Mouse (Mus musculus): ENCODE data around the gene Tcea3. TPM values are rescaled to one million over a fixed set of nuclear protein-coding genes. Genes with fewer than 3 reads are reported as not detected.

Tcea3 gene
- polyA plus RNA-seq, 1 experiment from 2014 or later: 19.2 TPM

DNA sequence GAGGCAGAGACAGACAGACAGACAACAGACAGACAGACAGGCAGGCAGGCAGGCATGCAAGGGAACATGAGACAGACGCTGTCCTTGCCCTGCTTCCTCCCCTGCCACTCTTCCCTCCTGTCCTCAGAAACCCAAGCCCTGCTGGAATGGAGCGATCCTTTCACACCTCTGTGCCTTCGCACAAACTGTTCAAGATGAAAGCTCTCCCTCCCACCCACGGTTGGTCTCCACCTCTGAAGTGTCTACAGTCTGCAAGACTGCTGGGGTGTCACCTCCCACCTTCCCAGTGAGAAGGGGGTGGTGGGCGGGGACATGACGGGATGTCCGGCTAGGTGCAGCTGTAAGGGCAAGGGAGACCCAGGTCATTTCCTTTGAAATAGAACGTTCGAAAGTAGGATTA, 34.1 kb downstream of the Tcea3 start:
- no peak overlapping the region for H3K4me2 ChIP-seq
- H3K36me3 ChIP-seq (replicated peaks): no peaks in the 10 kb centered on the region
- 63% methylated on average over 9 of the region's 9 CpGs for WGBS (ENCODE audit: insufficient replicate concordance)
- H3K4me3 ChIP-seq (replicated peaks): no peak overlapping the region
- H3K9me3 ChIP-seq (replicated peaks): no peaks in the 10 kb centered on the region
- H3K4me1 ChIP-seq (replicated peaks): peaks cover 16% of the 10 kb centered on the region
- no peak overlapping the region for H3K27ac ChIP-seq (replicated peaks)
- H3K27me3 ChIP-seq: peaks cover 15% of the 10 kb centered on the region
- no peak for ATAC-seq (ENCODE audit: insufficient read depth)
- H3K9ac ChIP-seq: no peak overlapping the region

DNA sequence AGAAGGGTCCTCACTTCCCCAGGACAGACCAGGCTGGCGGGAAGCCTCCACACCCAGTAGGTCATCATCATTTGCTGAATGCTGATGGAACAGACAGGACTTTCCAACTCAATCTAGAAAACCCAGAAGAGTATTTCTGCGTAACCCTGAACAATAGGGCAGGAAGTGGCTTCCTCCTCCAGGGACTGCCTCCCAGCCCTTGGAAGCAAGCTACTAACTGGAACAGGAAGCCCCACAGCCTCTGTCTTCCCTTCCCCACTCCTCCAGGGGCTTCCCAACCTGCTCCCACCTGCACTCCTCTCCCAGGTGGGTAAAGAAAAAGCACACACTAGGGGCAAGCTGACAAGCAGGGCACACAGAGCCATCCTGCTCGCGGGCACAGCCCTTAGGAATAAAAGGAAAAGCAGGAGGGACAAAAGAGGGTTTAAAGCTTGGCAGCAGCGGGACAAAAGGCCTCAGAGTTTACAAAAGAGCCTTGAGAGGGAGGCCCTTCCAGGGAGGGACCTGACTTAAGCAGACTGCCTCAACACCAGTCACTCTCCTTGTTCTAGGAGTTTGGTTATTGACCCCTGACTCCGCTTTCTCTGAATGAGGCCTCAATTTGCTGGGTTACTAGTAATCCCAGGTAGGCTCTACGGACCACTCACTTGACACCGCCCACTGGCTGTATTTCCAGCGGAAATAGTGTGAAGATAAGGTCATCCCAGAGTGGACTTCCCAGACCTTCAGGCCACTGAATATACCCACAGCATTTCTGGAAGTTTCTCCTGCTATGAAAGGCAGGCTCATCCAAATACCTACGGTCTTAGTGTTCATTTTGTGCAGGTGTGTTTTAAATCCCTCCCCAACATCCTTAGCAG, 35.3 kb downstream of the Tcea3 start:
- H3K27me3 ChIP-seq: peaks cover 10% of the 10 kb centered on the region
- 46% methylated on average over 10 of the region's 10 CpGs for WGBS (ENCODE audit: insufficient replicate concordance)
- H3K9ac ChIP-seq: no peak overlapping the region
- H3K27ac ChIP-seq (replicated peaks): no peak overlapping the region
- H3K4me3 ChIP-seq (replicated peaks): no peak overlapping the region
- no peaks in the 10 kb centered on the region for H3K9me3 ChIP-seq (replicated peaks)
- peaks cover 5% of the 10 kb centered on the region; the same call in 1 of the 2 replicates for H3K36me3 ChIP-seq (replicated peaks)
- no peak overlapping the region for H3K4me2 ChIP-seq
- no peak for ATAC-seq (ENCODE audit: insufficient read depth)
- peaks cover 24% of the 10 kb centered on the region for H3K4me1 ChIP-seq (replicated peaks)

DNA sequence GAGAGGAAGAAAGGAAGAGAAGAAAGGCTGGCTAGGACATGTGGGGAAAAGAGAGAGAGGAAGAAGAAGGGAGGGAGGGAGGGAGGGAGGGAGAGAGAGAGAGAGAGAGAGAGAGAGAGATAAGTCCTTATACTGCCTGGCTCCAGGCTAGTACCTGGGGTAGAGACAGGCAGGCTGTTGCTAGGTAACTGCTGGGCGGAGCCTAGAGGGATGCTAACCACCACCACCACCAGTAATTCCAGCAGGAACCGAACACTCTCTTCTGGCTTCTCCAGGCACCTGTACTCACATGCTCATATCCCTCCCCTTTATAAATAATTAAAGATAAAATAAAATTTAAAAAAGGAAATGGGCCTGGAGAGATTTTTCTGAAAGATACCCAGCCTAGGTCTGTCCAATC, 36.3 kb downstream of the Tcea3 start:
- WGBS (ENCODE audit: insufficient replicate concordance): 42% methylated on average over 2 of the region's 2 CpGs

DNA sequence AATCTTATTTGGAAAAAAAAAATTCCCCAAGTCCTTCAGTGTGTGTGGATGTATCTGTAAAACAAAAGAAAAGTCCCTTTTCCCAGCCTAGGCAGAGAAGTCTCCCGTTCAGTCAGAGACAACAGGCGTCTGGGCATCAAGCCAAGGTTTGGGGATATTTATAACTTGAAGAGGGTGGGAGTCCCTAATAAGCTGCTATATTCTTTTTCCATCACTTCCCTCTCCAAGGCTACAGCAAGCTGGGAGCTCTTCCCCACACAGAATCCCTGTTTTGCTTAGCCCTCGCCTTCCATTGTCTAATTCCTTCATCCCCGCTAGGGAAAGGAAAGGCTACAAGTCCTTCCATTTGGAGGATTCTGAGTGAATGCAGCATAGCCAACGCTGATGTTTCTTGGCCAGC, 36.9 kb downstream of the Tcea3 start, which contains the start of gene Zfp46:
Gene Zfp46 (plus strand): TSS at position 229 of the 400 bp plus-strand sequence.
- Histone ChIP-seq H3K27ac (replicated peaks) (peak within 1 kb of the TSS; percentile 86), H3K27me3 (peaks cover 5% of the 10 kb centered on the region; the same call in 1 of the 2 replicates), H3K4me2 (peak within 1 kb of the TSS; percentile 87), H3K9me3 (replicated peaks) (no peaks in the 10 kb centered on the region), H3K4me3 (replicated peaks) (peak within 1 kb of the TSS; percentile 69), H3K4me1 (replicated peaks) (peaks cover 24% of the 10 kb centered on the region), H3K9ac (peak within 1 kb of the TSS; percentile 56), H3K36me3 (replicated peaks) (peaks cover 20% of the 10 kb centered on the region)
- 56% methylated on average over 5 of the region's 5 CpGs for WGBS (ENCODE audit: insufficient replicate concordance)
- ATAC-seq (ENCODE audit: insufficient read depth): no peak

More for the DNA sequence above, 36.3 kb downstream of the Tcea3 start:
- Histone ChIP-seq H3K4me3 (replicated peaks) (no peak overlapping the region), H3K9me3 (replicated peaks) (no peaks in the 10 kb centered on the region), H3K27ac (replicated peaks) (no peak overlapping the region), H3K27me3 (peaks cover 10% of the 10 kb centered on the region), H3K4me2 (no peak overlapping the region), H3K9ac (no peak overlapping the region), H3K36me3 (replicated peaks) (peaks cover 13% of the 10 kb centered on the region), H3K4me1 (replicated peaks) (peaks cover 24% of the 10 kb centered on the region)
- no peak for ATAC-seq (ENCODE audit: insufficient read depth)

DNA sequence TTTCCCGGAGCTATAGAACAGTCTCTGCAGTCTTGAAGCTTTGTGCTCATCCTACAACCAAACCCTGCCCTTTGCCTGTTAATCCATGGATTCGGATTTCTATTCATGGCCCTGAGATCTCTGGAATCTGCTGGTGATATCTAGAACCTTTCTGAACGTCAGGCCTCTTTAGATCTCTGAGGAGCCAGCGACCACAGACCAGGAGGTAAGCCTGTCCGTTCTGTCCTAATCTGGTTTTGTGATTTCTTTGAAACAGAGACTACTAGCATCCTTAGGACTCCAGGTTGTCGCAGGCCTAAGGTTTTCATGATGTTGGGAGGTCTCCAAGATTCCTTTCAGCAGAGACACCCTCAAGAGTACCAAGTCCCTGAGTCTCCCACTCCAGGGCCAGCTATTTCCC, 37.4 kb downstream of the Tcea3 start:
- Histone ChIP-seq H3K36me3 (replicated peaks) (peaks cover 24% of the 10 kb centered on the region), H3K4me3 (replicated peaks) (peak overlapping the region; percentile 69), H3K4me1 (replicated peaks) (peaks cover 24% of the 10 kb centered on the region), H3K27ac (replicated peaks) (peak overlapping the region; percentile 86), H3K9ac (peak overlapping the region; percentile 56), H3K27me3 (peaks cover 4% of the 10 kb centered on the region; the same call in 1 of the 2 replicates), H3K4me2 (peak overlapping the region; percentile 87), H3K9me3 (replicated peaks) (no peaks in the 10 kb centered on the region)
- WGBS (ENCODE audit: insufficient replicate concordance): 37% methylated on average over 6 of the region's 6 CpGs
- ATAC-seq (ENCODE audit: insufficient read depth): no peak

DNA sequence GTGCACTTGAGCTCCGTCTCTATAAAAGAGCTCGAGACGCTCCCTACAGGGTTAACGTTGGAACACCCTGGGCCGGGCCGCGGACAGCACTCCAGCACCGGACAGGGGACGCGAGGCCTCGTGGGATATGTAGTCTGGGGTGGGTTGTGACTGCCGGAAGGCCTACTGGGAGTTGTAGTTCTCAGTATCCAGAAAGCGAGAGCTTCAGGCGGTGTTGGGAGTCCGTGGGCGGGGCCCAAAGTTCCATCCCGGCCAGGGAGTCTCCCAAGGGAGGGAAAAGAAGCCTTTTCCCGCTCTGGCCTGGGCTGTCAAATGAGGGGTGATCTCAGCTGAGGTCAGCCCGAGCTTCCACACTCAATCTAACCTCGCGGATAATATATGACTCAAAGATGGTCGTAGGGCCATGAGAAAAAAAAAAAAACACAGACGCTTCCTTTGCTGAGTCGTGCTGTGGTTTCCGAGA, 37.9 kb downstream of the Tcea3 start:
- Histone ChIP-seq H3K4me1 (replicated peaks) (peaks cover 24% of the 10 kb centered on the region), H3K4me2 (peak overlapping the region; percentile 87), H3K27ac (replicated peaks) (peak overlapping the region; percentile 86), H3K36me3 (replicated peaks) (peaks cover 29% of the 10 kb centered on the region), H3K4me3 (replicated peaks) (peak overlapping the region; percentile 69), H3K9me3 (replicated peaks) (no peaks in the 10 kb centered on the region), H3K27me3 (peaks cover 4% of the 10 kb centered on the region; the same call in 1 of the 2 replicates), H3K9ac (peak overlapping the region; percentile 56)
- ATAC-seq (ENCODE audit: insufficient read depth): peak; percentile 91
- WGBS (ENCODE audit: insufficient replicate concordance): under 1% methylated on average over 25 of the region's 25 CpGs

DNA sequence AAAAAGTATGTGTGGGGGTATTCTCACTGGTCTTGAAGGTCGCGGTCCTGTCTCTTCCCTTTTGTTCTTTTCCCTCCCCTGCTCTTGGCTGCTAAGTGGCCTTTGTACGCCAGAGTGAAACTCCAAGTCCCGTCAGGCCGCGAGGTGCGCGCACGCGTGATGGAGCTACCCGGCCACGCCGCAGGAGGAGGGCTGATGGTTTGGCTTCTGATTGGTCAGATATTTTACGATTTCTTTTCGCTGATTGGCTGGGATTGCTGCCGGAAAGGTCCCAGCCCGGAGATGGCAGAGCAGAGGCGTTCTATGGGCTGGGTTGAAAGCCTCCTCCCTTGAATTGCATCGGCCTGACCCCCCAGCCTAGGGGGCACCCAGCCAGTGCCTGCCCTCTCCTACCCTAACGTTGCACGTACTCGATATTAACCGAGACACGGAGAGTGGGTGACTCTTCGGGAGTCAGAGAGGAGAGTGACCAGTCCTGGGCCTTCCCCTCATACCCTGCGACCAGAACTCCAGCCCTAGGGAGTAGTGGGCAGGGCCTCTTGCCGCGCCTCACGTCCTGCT, 38.4 kb downstream of the Tcea3 start:
- 0% methylated on average over 29 of the region's 29 CpGs for whole genome bisulfite sequencing (ENCODE audit: insufficient replicate concordance)
- peaks cover 34% of the 10 kb centered on the region for H3K36me3 ChIP-seq (replicated peaks)
- H3K9ac ChIP-seq: peak overlapping the region; percentile 67
- H3K9me3 ChIP-seq (replicated peaks): no peaks in the 10 kb centered on the region
- H3K4me2 ChIP-seq: peak overlapping the region; percentile 87
- H3K4me1 ChIP-seq (replicated peaks): peaks cover 24% of the 10 kb centered on the region
- ATAC-seq (ENCODE audit: insufficient read depth): peak; percentile 90
- peak overlapping the region; percentile 86 for H3K27ac ChIP-seq (replicated peaks)
- peak overlapping the region; percentile 69 for H3K4me3 ChIP-seq (replicated peaks)
- H3K27me3 ChIP-seq: peaks cover 4% of the 10 kb centered on the region; the same call in 1 of the 2 replicates

DNA sequence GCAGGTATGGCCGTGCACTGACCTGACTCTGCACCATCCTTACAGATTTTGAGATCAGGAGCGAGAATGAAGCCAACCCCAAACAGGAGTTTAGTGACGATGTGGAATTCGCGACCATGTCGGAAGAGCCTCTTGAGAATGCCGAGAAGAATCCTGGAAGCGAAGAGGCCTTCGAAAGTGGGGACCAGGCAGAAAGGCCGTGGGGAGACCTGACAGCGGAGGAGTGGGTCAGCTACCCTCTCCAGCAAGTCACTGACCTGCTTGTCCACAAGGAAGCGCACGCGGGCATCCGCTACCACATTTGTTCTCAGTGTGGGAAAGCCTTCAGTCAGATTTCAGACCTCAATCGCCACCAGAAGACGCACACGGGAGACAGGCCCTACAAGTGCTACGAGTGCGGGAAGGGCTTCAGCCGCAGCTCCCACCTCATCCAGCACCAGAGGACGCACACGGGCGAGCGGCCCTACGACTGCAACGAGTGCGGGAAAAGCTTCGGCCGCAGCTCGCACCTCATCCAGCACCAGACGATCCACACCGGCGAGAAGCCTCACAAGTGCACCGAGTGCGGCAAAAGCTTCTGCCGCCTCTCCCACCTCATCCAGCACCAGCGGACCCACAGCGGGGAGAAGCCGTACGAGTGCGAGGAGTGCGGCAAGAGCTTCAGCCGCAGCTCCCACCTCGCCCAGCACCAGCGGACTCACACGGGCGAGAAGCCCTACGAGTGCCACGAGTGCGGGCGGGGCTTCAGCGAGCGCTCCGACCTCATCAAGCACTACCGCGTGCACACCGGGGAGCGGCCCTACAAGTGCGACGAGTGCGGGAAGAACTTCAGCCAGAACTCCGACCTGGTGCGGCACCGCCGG, 42.6 kb downstream of the Tcea3 start:
- no peak overlapping the region for H3K9ac ChIP-seq
- no peak for ATAC-seq (ENCODE audit: insufficient read depth)
- H3K36me3 ChIP-seq (replicated peaks): peaks cover 58% of the 10 kb centered on the region
- no peaks in the 10 kb centered on the region; the same call in 1 of the 2 replicates for H3K27me3 ChIP-seq
- H3K27ac ChIP-seq (replicated peaks): no peak overlapping the region
- WGBS (ENCODE audit: insufficient replicate concordance): 87% methylated on average over 66 of the region's 66 CpGs
- peaks cover 13% of the 10 kb centered on the region for H3K4me1 ChIP-seq (replicated peaks)
- H3K9me3 ChIP-seq (replicated peaks): no peaks in the 10 kb centered on the region
- H3K4me2 ChIP-seq: no peak overlapping the region
- H3K4me3 ChIP-seq (replicated peaks): no peak overlapping the region

DNA sequence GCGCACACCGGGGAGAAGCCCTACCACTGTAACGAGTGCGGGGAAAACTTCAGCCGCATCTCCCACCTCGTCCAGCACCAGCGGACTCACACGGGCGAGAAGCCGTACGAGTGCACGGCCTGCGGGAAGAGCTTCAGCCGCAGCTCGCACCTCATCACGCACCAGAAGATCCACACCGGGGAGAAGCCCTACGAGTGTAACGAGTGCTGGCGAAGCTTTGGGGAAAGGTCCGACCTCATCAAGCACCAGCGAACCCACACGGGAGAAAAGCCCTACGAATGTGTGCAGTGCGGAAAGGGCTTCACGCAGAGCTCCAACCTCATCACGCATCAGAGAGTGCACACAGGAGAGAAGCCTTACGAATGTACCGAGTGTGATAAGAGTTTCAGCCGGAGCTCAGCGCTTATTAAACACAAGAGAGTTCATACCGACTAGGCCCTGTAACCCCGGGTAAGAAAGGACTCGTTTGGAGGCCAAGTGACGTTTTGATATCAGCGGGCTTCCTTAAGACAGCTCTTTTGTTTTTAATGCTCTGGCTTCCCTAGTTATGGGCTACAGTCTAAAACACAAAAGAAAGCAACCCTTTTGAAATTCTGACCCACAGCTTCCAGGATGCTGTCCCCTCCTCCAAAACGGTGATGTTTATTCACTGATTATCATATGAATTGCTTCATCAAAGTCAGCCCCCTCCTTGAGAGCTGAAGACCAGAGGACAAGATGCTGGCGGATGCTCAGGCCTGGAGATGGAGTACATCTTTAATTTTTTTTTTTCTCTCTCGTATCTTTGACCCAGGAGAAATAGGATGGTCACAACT, 43.5 kb downstream of the Tcea3 start:
- Histone ChIP-seq H3K4me1 (replicated peaks) (peaks cover 13% of the 10 kb centered on the region), H3K4me2 (no peak overlapping the region), H3K36me3 (replicated peaks) (peaks cover 58% of the 10 kb centered on the region), H3K27me3 (no peaks in the 10 kb centered on the region; the same call in 1 of the 2 replicates), H3K9me3 (replicated peaks) (no peaks in the 10 kb centered on the region), H3K27ac (replicated peaks) (no peak overlapping the region), H3K9ac (no peak overlapping the region), H3K4me3 (replicated peaks) (no peak overlapping the region)
- no peak for ATAC-seq (ENCODE audit: insufficient read depth)
- WGBS (ENCODE audit: insufficient replicate concordance): 85% methylated on average over 39 of the region's 39 CpGs

DNA sequence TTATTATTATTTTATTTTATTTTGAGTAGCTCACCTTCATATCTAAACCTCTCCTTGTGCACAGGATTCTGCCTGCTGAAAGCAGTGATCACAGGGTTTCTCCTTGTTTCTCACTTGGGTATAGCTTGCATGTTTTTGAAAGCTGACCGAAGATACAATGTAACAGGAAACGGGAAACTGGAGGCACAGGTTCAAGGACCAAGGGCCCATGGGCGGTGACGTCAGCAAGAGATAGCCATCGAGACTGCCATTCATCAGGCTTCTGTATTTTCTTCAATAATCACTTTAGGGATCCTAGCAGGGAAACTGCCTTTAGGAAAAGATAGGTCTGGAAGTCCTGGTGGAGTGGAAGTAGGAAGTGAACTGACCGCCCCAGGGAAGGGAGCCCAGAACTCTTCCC, 44.2 kb downstream of the Tcea3 start:
- Histone ChIP-seq H3K4me2 (no peak overlapping the region), H3K4me3 (replicated peaks) (no peak overlapping the region), H3K9me3 (replicated peaks) (no peaks in the 10 kb centered on the region), H3K36me3 (replicated peaks) (peaks cover 58% of the 10 kb centered on the region), H3K27ac (replicated peaks) (no peak overlapping the region), H3K9ac (no peak overlapping the region), H3K4me1 (replicated peaks) (peaks cover 8% of the 10 kb centered on the region), H3K27me3 (no peaks in the 10 kb centered on the region; the same call in 1 of the 2 replicates)
- WGBS (ENCODE audit: insufficient replicate concordance): 84% methylated on average over 6 of the region's 6 CpGs
- ATAC-seq (ENCODE audit: insufficient read depth): no peak
